Mouse (Mus musculus): ENCODE results near the gene Mdm4.

Mdm4 gene

GRCm38 (mm10) chr1:133030461-133030860 is at the start of gene Mdm4:
Gene Mdm4, minus strand, starts transcription at chr1:133030561.
- DNase-seq (ENCODE audit: low read depth, low spot score): no peak

- DNase-seq (ENCODE audit: low read depth, low spot score): no peak
These were observed 49.8 kb upstream of the Mdm4 start for GRCm38 (mm10) chr1:133080079-133080561.

- DNase-seq (ENCODE audit: low read depth, low spot score): no peak
These were observed 49.1 kb upstream of the Mdm4 start for GRCm38 (mm10) chr1:133079509-133079908.

GRCm38 (mm10) chr1:133078338-133078727 is 48.0 kb upstream of the Mdm4 start:
- no peak for DNase-seq (ENCODE audit: low read depth, low spot score)

GRCm38 (mm10) chr1:133077606-133078337 is 47.4 kb upstream of the Mdm4 start:
- DNase-seq (ENCODE audit: low read depth, low spot score): no peak

GRCm38 (mm10) chr1:133076681-133077514 is 46.5 kb upstream of the Mdm4 start:
- no peak for DNase-seq (ENCODE audit: low read depth, low spot score)

GRCm38 (mm10) chr1:133075651-133076400 is 45.5 kb upstream of the Mdm4 start:
- DNase-seq (ENCODE audit: low read depth, low spot score): no peak

DNA sequence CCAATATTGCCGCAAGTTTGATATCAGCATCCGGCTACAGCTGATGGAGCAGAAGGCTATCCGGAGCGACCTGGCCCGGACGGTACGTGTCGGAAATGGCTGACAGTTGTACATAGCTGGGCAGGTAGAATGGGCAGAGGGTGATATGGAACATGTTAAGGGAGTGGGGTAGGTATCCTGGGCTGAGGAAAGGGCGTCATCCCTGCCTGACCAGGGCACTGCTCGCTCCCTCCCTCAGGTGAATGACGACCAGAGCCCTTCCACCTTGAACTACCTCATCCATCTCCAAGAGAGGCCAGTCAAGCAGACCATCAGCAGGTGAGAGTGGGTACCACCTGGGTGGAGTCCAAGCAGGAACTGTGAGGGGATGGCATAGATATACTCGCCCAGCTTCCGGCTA is 44.2 kb upstream of the Mdm4 start:
- no peak for DNase-seq (ENCODE audit: low read depth, low spot score)

- DNase-seq (ENCODE audit: low read depth, low spot score): no peak
These were observed 43.0 kb upstream of the Mdm4 start for GRCm38 (mm10) chr1:133073327-133073856.

DNA sequence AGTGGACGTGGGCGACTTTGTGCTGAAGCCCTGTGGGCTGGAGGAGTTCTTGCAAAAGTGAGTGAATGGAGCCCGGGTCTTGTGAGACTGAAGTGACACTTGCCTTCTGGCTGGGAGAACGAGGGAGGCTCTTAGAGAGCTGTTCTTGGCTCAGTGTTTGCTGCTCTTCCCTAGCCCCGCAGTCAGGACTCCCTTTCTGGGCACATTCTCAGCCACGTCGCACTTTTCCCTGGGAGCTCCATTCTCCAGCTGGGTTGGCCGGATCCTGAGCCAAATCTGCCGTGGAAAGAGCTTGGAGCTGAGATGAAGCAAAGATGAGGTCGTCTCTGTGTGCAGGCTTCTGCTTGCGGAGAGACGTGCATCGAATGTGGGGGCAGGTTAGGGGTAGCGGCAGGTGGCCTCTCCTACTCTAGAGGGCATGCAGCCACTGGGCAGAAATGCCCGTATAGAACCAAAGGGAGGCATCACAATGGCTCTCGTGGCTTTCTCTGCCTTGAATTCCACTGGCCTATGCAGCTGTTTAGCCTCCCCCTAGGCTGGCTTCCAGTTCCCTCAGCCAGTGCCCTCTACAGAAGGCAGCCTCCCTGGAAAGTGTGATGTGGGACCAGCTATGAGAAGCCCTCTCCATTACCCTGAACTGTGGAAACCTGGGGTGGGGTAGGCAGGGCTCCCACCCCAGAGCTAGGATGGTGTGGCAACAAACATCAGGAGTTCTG is 41.5 kb upstream of the Mdm4 start:
- no peak for DNase-seq (ENCODE audit: low read depth, low spot score)

DNA sequence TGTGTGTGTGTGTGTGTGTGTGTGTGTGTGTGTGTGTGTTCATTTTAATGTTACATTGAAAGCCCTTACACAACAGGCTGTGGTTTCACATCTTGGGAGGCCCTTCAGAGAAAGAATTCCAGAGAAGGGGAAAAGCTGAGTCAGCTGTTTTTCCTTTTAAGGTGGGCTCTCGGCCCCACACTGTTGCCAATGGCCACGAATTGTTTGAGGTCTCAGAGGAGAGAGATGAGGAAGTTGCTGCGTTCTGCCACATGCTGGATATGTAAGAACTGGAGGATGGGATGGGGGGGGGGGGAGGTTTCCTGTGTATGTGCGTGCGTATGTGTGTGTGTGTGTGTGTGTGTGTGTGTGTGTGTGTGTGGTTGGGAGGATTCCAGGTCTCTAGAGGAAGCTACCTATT is 39.8 kb upstream of the Mdm4 start:
- DNase-seq (ENCODE audit: low read depth, low spot score): no peak

DNA sequence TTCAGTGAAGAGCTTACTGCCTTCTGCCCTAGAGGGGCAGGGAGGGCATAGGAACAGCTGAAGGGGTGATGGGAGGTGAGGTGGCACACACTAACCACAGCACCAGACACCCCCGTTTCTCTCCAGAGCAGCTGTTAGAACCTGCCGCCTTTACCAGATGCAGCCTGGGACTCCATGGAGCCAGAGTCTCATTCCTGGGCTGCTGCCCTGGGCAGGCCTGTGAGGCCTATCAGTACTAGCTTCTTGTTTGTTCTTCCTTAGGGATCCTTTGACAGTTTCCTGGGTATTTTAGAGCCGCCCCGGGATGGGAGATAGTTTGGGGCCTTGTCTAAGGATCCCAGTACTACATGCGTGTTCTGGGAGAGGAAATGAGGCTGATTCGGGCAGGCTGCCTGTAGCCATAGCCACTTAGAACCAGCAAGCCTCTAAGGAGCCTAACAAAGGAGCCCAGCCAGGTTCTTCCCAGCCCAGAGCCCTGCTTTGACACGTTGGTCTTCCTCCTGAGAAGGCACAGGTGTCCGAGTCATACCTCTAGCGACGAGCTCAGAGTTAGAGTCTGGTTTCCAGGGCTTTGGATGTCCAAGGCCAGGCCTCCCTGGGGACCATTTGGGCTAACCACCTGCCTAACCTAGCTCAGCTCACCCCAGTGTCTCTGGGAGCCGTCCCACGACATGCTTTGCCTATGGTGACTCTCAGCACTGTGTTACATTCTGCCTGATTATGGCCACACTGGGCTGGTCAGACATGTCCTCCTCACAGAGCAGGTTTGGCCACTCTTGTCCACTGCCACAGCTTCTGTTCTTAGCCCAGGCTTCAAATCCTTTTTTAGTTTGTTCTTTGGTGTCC is 39.1 kb upstream of the Mdm4 start:
- no peak for DNase-seq (ENCODE audit: low read depth, low spot score)

DNA sequence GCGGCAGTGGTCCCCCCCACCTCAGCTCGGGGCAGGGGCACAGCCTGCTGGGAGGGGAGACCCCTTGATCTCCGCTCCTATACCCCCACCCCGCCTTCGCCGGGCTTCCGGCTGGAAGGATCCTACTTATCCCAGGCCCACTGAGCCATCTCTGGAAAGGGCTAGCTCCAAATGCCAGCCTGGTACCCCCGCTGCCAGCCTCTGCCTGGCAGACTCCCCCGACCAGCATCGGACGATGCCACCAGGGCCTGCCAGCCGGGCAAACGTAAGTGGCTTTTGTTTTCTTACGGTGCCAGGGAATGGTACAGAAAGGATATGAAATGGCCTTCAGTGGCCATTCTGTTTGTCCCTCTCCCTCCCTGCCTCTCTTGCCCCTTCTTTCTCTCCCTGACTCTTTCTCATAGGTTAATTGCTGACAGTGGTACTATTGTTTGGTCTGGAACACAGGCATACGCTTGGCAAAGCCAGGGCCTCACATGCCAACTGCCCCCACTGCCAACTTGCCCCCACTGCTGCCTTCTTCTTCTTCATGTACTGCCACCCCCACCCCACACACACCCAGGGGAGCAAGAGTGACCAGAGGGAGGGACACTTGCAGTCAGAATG is 38.4 kb upstream of the Mdm4 start:
- no peak for DNase-seq (ENCODE audit: low read depth, low spot score)

GRCm38 (mm10) chr1:133068268-133068667 is 37.9 kb upstream of the Mdm4 start:
- no peak for DNase-seq (ENCODE audit: low read depth, low spot score)

GRCm38 (mm10) chr1:133063164-133063563 is 32.8 kb upstream of the Mdm4 start:
- DNase-seq (ENCODE audit: low read depth, low spot score): no peak

DNA sequence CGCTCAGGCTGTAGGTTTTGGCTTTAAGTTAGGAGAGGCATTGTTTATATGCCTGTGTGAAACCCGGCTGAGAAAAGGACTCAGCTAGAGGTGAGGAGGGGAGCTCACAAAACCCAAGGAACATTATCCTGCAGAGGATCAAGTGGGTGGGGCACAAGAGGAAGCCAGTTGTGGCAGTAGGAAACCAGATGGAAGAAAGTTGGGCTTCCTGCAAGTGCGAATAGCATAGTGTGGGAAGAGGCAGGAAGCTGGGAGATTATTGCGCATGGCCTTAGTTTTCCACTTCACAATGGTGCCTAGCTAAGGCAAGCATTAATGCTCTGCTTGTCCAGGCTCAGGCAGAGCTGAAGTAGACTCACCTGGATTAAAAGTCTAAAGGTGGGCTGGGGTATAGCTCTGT is 30.3 kb upstream of the Mdm4 start:
- no peak for DNase-seq (ENCODE audit: low read depth, low spot score)

- DNase-seq (ENCODE audit: low read depth, low spot score): no peak
These were observed 29.2 kb upstream of the Mdm4 start for GRCm38 (mm10) chr1:133059592-133059991.

GRCm38 (mm10) chr1:133057345-133058034 is 27.1 kb upstream of the Mdm4 start:
- no peak for DNase-seq (ENCODE audit: low read depth, low spot score)

- no peak for DNase-seq (ENCODE audit: low read depth, low spot score)
These were observed 24.0 kb upstream of the Mdm4 start for GRCm38 (mm10) chr1:133054326-133054725.

Data from c-Kit-negative CD71-positive TER-119-positive erythroid progenitor cells, embryonic 14.5 days (primary cell).